Mouse (Mus musculus) embryonic fibroblast, embryonic 13.5 days (primary cell): ENCODE data around the gene Msx1.

Source experiments
- CTCF ChIP-seq: IDR thresholded peaks from 2 replicates; pipeline ENCODE4 v1.5.1; 2011; ENCODE audit warnings: mild to moderate bottlenecking, control low read depth, low read length, moderate library complexity, borderline replicate concordance; ENCODE audit not compliant: insufficient read depth
- POLR2A ChIP-seq: IDR thresholded peaks from 2 replicates; pipeline ENCODE4 v1.6.1; 2011; ENCODE audit warnings: low read depth, mild to moderate bottlenecking, control low read depth, low read length, moderate library complexity

DNA sequence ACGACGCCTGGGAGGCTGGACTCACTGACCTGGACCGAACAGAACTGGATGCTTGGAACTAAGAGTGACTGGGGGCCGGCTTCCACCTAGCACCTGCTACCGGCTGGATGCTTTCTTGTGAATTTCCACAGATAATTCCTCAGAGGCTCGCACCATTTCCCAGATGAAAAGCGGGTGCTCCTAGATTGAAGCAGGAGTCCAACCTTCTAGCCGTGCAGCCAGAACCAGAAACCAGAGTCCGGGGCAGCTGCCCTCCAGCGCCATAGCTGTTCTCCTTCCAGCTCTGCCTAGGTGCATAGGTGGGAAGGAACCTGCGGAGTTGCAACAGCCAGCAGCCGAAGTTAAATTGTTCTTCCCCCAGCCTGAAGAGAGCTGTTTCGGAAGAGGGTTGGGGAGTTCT lies 7.6 kb upstream of the Msx1 start:
- TF ChIP-seq POLR2A (no peak), CTCF (no peak)
